Mouse (Mus musculus) cerebellum, postnatal 36 days (tissue): ENCODE measurements at regions not wholly inside any gene's neighbourhood (a gene's known extent, or its start where the extent isn't known, plus 50 kb on each side); places are given as distances from the start of the nearest gene placed in this dataset.
A peak's percentile ranks its signal among the peaks of the same experiment; 100 is the strongest.

Experiments
- DNase-seq, 2 experiments: peaks; one replicate each; pipeline ENCODE4 v3.0.0; 2021 to 2022; ENCODE audit warnings: mixed read lengths in 2 of 2

GRCm38 (mm10) chr1:109471671-109472070 lies 510.6 kb upstream of the Cdh7 start:
- DNase-seq = peak; percentile 75 to 76

DNA sequence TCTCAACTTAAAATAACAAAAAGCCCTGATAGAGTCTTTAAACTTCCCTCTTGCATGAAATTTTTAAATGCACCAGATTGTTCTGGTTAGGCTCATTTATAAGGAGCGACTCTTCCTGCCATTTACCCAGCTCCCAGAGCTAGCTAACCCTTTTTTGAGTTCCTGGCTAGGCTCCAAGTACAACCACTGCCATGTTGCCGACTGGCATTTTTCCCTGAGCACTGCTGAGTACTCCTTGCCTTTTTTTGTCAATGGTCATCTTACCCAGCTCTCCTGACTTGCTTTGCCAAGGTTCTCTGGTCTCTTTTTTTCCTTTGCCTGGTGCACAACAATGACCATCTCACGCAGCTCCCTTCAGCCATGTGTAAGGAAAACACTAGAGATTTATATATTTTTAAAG lies 500.8 kb upstream of the Cdh7 start:
- DNase-seq = peak; percentile 59 to 68

DNA sequence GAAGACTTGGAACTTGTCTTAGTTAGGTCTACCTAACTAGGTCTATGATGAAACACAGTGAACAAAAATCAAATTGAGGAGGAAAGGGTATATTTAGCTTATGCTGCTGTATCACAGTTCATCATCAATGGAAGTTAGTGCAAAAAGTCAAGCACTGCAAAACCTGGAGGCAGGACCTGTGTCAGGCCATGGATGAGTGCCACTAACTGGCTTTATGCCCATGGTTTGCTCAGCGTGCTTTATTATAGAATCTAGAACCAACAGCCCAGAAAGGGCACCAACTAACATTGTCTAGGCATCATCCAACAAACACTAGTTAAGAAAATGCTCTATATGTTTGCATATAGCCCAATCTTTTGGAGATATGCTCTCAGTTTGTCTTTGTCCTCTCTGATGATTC lies 486.3 kb upstream of the Cdh7 start:
- DNase-seq = peak in 1 of 2 experiments; percentile 4

DNA sequence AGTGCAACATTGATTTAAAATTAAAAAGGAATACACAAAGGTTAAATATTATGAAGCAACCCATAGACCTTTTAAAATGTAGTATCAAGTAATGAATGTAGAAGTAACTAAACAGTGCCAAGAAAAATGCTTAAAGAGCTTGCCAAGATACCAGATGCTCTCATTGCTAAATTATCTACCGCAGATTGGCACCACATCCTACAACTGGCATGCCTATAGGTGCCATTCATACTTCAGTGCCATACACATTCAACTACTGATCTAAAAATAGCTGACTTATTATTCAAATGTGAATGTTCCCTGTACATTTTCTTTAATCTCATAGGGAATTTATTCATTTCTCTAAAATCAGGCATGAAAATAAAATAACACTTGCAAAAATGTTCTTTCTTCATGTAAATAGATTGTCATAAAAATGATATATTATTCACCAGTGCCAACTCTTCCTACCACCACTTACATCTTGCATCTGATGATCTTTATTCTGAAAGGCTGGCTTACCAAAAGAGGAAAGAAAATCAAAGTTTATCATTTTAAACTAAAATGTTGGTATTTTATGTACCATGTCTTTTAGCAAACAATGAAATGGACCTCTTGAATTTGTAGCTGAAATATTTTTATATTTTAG lies 469.5 kb upstream of the Cdh7 start:
- DNase-seq = peak in 1 of 2 experiments; percentile 7

GRCm38 (mm10) chr1:109514375-109514774 lies 467.9 kb upstream of the Cdh7 start:
- no peak for DNase-seq
